Mouse (Mus musculus) heart, embryonic 15.5 days (tissue): Measurements from ENCODE around the gene Gpr19. TPM values are rescaled to one million over a fixed set of nuclear protein-coding genes. Genes with fewer than 3 reads are reported as not detected.

Experiments
- polyA plus RNA-seq: library from polyadenylated mRNA; unstranded; fragments of >200 nt; fragmentation: Nextera tagmentation; extraction: Ambion mirVana; gene quantifications from 2 replicates; pipeline ENCODE4 v1.2.1, GENCODE M21; 2015

Gpr19 gene
- polyA plus RNA-seq, 1 experiment from 2014 or later: 8.7 TPM

Other genes starting within 250 kb of the Gpr19 start
- 15.8 and 15.9 TPM in 2 replicates for gene Dusp16, start 106.0 kb downstream of the Gpr19 start, polyA plus RNA-seq
- gene Crebl2, start 68.4 kb downstream of the Gpr19 start, polyA plus RNA-seq: 2.2 and 2.5 TPM in 2 replicates
- 14.4 and 18.4 TPM in 2 replicates for gene Cdkn1b, start 21.8 kb upstream of the Gpr19 start, polyA plus RNA-seq
- 8.2 and 8.8 TPM in 2 replicates for gene Apold1, start 83.1 kb upstream of the Gpr19 start, polyA plus RNA-seq
- 59.7 and 73.4 TPM in 2 replicates for gene Ddx47, start 113.0 kb upstream of the Gpr19 start, polyA plus RNA-seq
- 4.8 and 9.1 TPM in 2 replicates for gene Gprc5a, start 167.1 kb upstream of the Gpr19 start, polyA plus RNA-seq
- gene Gprc5d, start 219.7 kb upstream of the Gpr19 start, polyA plus RNA-seq: not detected in 2 replicates